Mouse (Mus musculus): ENCODE measurements around the gene Prkag2. TPM values are rescaled to one million over a fixed set of nuclear protein-coding genes. Genes with fewer than 3 reads are reported as not detected.

Gene Prkag2
- polyA plus RNA-seq, 1 experiment from 2014 or later = 65.2 TPM

GRCm38 (mm10) chr5:25008966-25009365, 91.5 kb downstream of the Prkag2 start:
- ATAC-seq (ENCODE audit: low FRiP score, low read depth) = no peak
- H3K9ac ChIP-seq = no peak overlapping the region
- no peak overlapping the region for H3K4me3 ChIP-seq
- H3K36me3 ChIP-seq = no peaks in the 10 kb centered on the region
- H3K4me1 ChIP-seq = peaks cover 11% of the 10 kb centered on the region
- H3K4me2 ChIP-seq (replicated peaks) = no peak overlapping the region
- no peaks in the 10 kb centered on the region for H3K9me3 ChIP-seq
- H3K27me3 ChIP-seq (replicated peaks) = no peaks in the 10 kb centered on the region
- no peak overlapping the region for H3K27ac ChIP-seq
- WGBS = 28% methylated on average over 3 of the region's 3 CpGs

GRCm38 (mm10) chr5:25006848-25007247, 93.6 kb downstream of the Prkag2 start:
- Histone ChIP-seq H3K4me3 (no peak overlapping the region), H3K4me1 (peaks cover 11% of the 10 kb centered on the region), H3K27ac (no peak overlapping the region), H3K9ac (no peak overlapping the region), H3K4me2 (replicated peaks) (no peak overlapping the region), H3K36me3 (no peaks in the 10 kb centered on the region), H3K9me3 (no peaks in the 10 kb centered on the region), H3K27me3 (replicated peaks) (no peaks in the 10 kb centered on the region)
- 0 out of 2 replicates have a peak, but pooled peaks have one; percentile 30 for ATAC-seq (ENCODE audit: low FRiP score, low read depth)
- 42% methylated on average over 8 of the region's 8 CpGs for WGBS

GRCm38 (mm10) chr5:25005532-25006129, 94.8 kb downstream of the Prkag2 start:
- Histone ChIP-seq H3K4me2 (replicated peaks) (no peak overlapping the region), H3K9me3 (no peaks in the 10 kb centered on the region), H3K27ac (no peak overlapping the region), H3K9ac (no peak overlapping the region), H3K27me3 (replicated peaks) (no peaks in the 10 kb centered on the region), H3K36me3 (no peaks in the 10 kb centered on the region), H3K4me1 (peaks cover 10% of the 10 kb centered on the region), H3K4me3 (no peak overlapping the region)
- no peak for ATAC-seq (ENCODE audit: low FRiP score, low read depth)
- WGBS = 34% methylated on average over 6 of the region's 6 CpGs

GRCm38 (mm10) chr5:25001391-25001794, 99.0 kb downstream of the Prkag2 start:
- no peak for ATAC-seq (ENCODE audit: low FRiP score, low read depth)
- no peaks in the 10 kb centered on the region for H3K4me1 ChIP-seq
- H3K4me3 ChIP-seq = no peak overlapping the region
- no peak overlapping the region for H3K4me2 ChIP-seq (replicated peaks)
- H3K27me3 ChIP-seq (replicated peaks) = no peaks in the 10 kb centered on the region
- H3K36me3 ChIP-seq = no peaks in the 10 kb centered on the region
- H3K9me3 ChIP-seq = no peaks in the 10 kb centered on the region
- H3K27ac ChIP-seq = no peak overlapping the region
- 0 out of 2 replicates have a peak overlapping the region, but pooled peaks have one; percentile 5 for H3K9ac ChIP-seq
- 71% methylated on average over 8 of the region's 8 CpGs for WGBS

GRCm38 (mm10) chr5:24999351-24999750, 101.1 kb downstream of the Prkag2 start:
- Histone ChIP-seq H3K9me3 (no peaks in the 10 kb centered on the region), H3K27me3 (replicated peaks) (no peaks in the 10 kb centered on the region), H3K4me1 (no peaks in the 10 kb centered on the region), H3K36me3 (no peaks in the 10 kb centered on the region), H3K27ac (no peak overlapping the region), H3K4me2 (replicated peaks) (no peak overlapping the region), H3K4me3 (no peak overlapping the region), H3K9ac (no peak overlapping the region)
- WGBS = 76% methylated on average over 4 of the region's 4 CpGs
- no peak for ATAC-seq (ENCODE audit: low FRiP score, low read depth)

- no peaks in the 10 kb centered on the region for H3K9me3 ChIP-seq
- no peaks in the 10 kb centered on the region for H3K27me3 ChIP-seq (replicated peaks)
- H3K36me3 ChIP-seq = no peaks in the 10 kb centered on the region
- no peak overlapping the region for H3K27ac ChIP-seq
- no peak overlapping the region for H3K9ac ChIP-seq
- H3K4me1 ChIP-seq = no peaks in the 10 kb centered on the region
- H3K4me2 ChIP-seq (replicated peaks) = peak overlapping the region; percentile 30
- ATAC-seq (ENCODE audit: low FRiP score, low read depth) = no peak
- H3K4me3 ChIP-seq = no peak overlapping the region
- 68% methylated on average over 13 of the region's 13 CpGs for WGBS
Observed at GRCm38 (mm10) chr5:24995576-24996100, 104.8 kb downstream of the Prkag2 start.

GRCm38 (mm10) chr5:24993190-24993589, 107.3 kb downstream of the Prkag2 start:
- H3K4me2 ChIP-seq (replicated peaks) = no peak overlapping the region
- H3K4me1 ChIP-seq = no peaks in the 10 kb centered on the region
- H3K27ac ChIP-seq = no peak overlapping the region
- H3K27me3 ChIP-seq (replicated peaks) = no peaks in the 10 kb centered on the region
- WGBS = 70% methylated on average over 3 of the region's 3 CpGs
- no peaks in the 10 kb centered on the region for H3K9me3 ChIP-seq
- H3K9ac ChIP-seq = no peak overlapping the region
- H3K4me3 ChIP-seq = no peak overlapping the region
- ATAC-seq (ENCODE audit: low FRiP score, low read depth) = no peak
- no peaks in the 10 kb centered on the region for H3K36me3 ChIP-seq

- H3K4me2 ChIP-seq (replicated peaks) = no peak overlapping the region
- H3K27ac ChIP-seq = no peak overlapping the region
- no peak overlapping the region for H3K4me3 ChIP-seq
- no peak overlapping the region for H3K9ac ChIP-seq
- H3K9me3 ChIP-seq = no peaks in the 10 kb centered on the region
- no peak for ATAC-seq (ENCODE audit: low FRiP score, low read depth)
- WGBS = 54% methylated on average over 1 of the region's 1 CpGs
- H3K27me3 ChIP-seq (replicated peaks) = no peaks in the 10 kb centered on the region
- H3K36me3 ChIP-seq = no peaks in the 10 kb centered on the region
- H3K4me1 ChIP-seq = no peaks in the 10 kb centered on the region; the same call in 1 of the 2 replicates
Observed at GRCm38 (mm10) chr5:24991575-24991974, 108.9 kb downstream of the Prkag2 start.

GRCm38 (mm10) chr5:24990460-24990859, 110.0 kb downstream of the Prkag2 start:
- Histone ChIP-seq H3K9me3 (no peaks in the 10 kb centered on the region), H3K36me3 (no peaks in the 10 kb centered on the region), H3K9ac (no peak overlapping the region), H3K27ac (no peak overlapping the region), H3K27me3 (replicated peaks) (no peaks in the 10 kb centered on the region), H3K4me3 (no peak overlapping the region), H3K4me1 (no peaks in the 10 kb centered on the region; the same call in 1 of the 2 replicates), H3K4me2 (replicated peaks) (no peak overlapping the region)
- no peak for ATAC-seq (ENCODE audit: low FRiP score, low read depth)
- WGBS = 89% methylated on average over 5 of the region's 5 CpGs

GRCm38 (mm10) chr5:24989683-24990082, 110.8 kb downstream of the Prkag2 start:
- Histone ChIP-seq H3K9ac (no peak overlapping the region), H3K4me3 (no peak overlapping the region), H3K4me1 (no peaks in the 10 kb centered on the region; the same call in 1 of the 2 replicates), H3K4me2 (replicated peaks) (no peak overlapping the region), H3K36me3 (no peaks in the 10 kb centered on the region), H3K27ac (no peak overlapping the region), H3K27me3 (replicated peaks) (no peaks in the 10 kb centered on the region), H3K9me3 (no peaks in the 10 kb centered on the region)
- ATAC-seq (ENCODE audit: low FRiP score, low read depth) = no peak
- 72% methylated on average over 3 of the region's 3 CpGs for WGBS

- Histone ChIP-seq H3K27me3 (replicated peaks) (no peaks in the 10 kb centered on the region), H3K27ac (no peak overlapping the region), H3K9ac (no peak overlapping the region), H3K4me3 (no peak overlapping the region), H3K4me2 (replicated peaks) (no peak overlapping the region), H3K36me3 (no peaks in the 10 kb centered on the region), H3K4me1 (no peaks in the 10 kb centered on the region; the same call in 1 of the 2 replicates), H3K9me3 (no peaks in the 10 kb centered on the region)
- 26% methylated on average over 2 of the region's 2 CpGs for WGBS
- ATAC-seq (ENCODE audit: low FRiP score, low read depth) = no peak
Observed at GRCm38 (mm10) chr5:24986956-24987355, 113.5 kb downstream of the Prkag2 start.

GRCm38 (mm10) chr5:24986204-24986940, 114.1 kb downstream of the Prkag2 start:
- no peaks in the 10 kb centered on the region for H3K36me3 ChIP-seq
- no peak for ATAC-seq (ENCODE audit: low FRiP score, low read depth)
- no peaks in the 10 kb centered on the region; the same call in 1 of the 2 replicates for H3K4me1 ChIP-seq
- no peak overlapping the region for H3K4me2 ChIP-seq (replicated peaks)
- H3K9me3 ChIP-seq = no peaks in the 10 kb centered on the region
- no peak overlapping the region for H3K27ac ChIP-seq
- no peak overlapping the region for H3K9ac ChIP-seq
- 55% methylated on average over 9 of the region's 9 CpGs for WGBS
- H3K27me3 ChIP-seq (replicated peaks) = no peaks in the 10 kb centered on the region
- no peak overlapping the region for H3K4me3 ChIP-seq

Measured in neural tube, embryonic 12.5 days (tissue).